Mouse (Mus musculus): ENCODE data around the gene Carmil2. TPM values are rescaled to one million over a fixed set of nuclear protein-coding genes. Genes with fewer than 3 reads are reported as not detected.

The Carmil2 gene
- polyA plus RNA-seq (2016; fragmentation: Nextera tagmentation; extraction: Ambion mirVana), result 0.71 and 1.1 TPM in 2 replicates

DNA sequence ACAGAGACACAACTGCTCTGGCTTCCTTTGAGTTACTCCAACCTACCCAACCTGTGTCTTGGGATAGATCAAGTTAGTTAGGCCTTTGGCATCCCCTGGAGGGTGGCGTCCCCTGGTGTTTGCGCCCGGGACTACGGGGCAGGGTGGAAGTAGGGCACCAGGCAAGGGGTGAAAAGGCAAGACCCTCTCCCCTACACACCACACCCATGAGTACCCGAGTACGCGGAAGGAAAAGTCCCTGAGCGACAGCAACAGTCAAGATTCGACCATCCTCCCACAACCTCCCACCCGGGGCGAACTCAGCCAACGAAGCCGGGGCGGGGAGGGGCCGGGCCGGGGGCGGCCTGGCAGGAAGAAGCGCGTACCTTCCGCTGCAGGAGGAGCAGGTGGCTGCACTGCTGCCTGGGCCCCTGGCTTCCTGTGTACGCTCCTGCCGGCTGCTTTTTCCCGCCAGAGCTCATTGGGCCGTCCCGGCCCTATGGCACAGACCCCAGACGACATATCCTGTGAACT, at the start of gene Carmil2:
Gene Carmil2 (plus strand): TSS at position 479 of the 513 bp plus-strand sequence.
- peak within 1 kb of the TSS; percentile 21 for H3K4me3 ChIP-seq
- peaks cover 15% of the 10 kb centered on the region for H3K4me1 ChIP-seq
- H3K36me3 ChIP-seq (replicated peaks), result peaks cover 40% of the 10 kb centered on the region
- H3K9me3 ChIP-seq, result no peaks in the 10 kb centered on the region
- WGBS, result 14% methylated on average over 26 of the region's 26 CpGs
- 0 out of 2 replicates have a peak, but pooled peaks cover 8% of the 10 kb centered on the region for H3K27me3 ChIP-seq (ENCODE audit: poor library complexity, severe bottlenecking)
- DNase-seq (ENCODE audit: extremely low spot score, low spot score), result no peak
- H3K27ac ChIP-seq, result peak within 1 kb of the TSS; percentile 11; the same call in 1 of the 2 replicates

DNA sequence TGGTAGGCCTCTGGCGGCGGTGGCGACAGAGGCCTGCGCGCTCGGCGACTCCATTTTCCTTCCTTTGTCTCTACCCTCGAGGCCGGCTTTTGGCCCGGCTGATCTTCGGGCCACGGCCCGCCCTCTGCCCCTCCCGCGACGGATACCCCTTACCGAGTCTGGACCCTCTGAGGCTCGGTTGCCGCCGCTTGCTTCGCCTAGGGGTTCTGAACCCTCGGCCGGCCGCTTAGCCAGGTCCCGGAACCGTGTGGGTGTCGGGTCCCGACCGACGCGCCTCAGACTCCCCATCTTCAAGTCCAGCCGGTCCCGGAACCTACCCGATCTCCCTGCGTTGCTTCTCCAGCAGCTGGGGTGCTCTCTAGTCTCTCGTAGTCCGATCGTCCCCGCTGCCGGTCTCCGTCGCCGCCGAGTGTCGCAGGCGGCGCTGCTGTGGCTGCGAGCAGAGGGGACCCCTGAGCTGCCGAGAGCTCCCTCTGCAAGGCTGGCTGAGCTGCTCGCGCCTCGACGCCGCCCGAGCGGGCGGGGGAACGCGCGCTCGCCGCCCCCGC, 49.0 kb upstream of the Carmil2 start, which contains the start of gene Agrp:
Gene Agrp (minus strand): TSS at position 431 of the 548 bp plus-strand sequence.
- Histone ChIP-seq H3K27me3 (ENCODE audit: poor library complexity, severe bottlenecking) (no peaks in the 10 kb centered on the region), H3K27ac (peak within 1 kb of the TSS; percentile 100), H3K9me3 (no peaks in the 10 kb centered on the region), H3K4me1 (peaks cover 32% of the 10 kb centered on the region), H3K36me3 (replicated peaks) (peaks cover 16% of the 10 kb centered on the region), H3K4me3 (peak within 1 kb of the TSS; percentile 94)
- no peak for DNase-seq (ENCODE audit: extremely low spot score, low spot score)
- WGBS, result under 1% methylated on average over 63 of the region's 63 CpGs

DNA sequence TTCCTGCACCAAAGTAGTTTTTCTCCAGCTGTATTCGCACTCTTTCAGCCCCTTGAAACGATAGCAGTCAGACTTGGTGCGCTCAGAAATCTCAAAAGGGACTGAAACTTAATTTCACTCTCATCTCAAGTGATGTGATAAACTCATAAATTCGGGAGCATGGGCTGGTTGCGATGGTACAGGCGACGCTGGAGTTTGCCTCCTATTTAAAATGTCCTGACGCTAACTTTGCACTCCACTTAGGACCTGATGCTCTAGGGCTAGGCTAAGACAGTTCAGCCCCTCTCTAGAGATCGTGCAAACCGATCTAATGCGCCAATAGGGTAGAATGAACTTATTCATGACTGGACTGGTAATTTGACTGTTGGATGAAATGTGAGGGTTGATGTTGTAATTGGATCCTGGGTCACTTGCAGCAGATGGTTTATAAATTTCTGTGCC, 48.5 kb upstream of the Carmil2 start:
- Histone ChIP-seq H3K27me3 (ENCODE audit: poor library complexity, severe bottlenecking) (no peaks in the 10 kb centered on the region), H3K36me3 (replicated peaks) (peaks cover 21% of the 10 kb centered on the region), H3K27ac (peak overlapping the region; percentile 100), H3K4me1 (peaks cover 32% of the 10 kb centered on the region), H3K4me3 (peak overlapping the region; percentile 94), H3K9me3 (no peaks in the 10 kb centered on the region)
- no peak for DNase-seq (ENCODE audit: extremely low spot score, low spot score)
- 0% methylated on average over 11 of the region's 11 CpGs for WGBS

DNA sequence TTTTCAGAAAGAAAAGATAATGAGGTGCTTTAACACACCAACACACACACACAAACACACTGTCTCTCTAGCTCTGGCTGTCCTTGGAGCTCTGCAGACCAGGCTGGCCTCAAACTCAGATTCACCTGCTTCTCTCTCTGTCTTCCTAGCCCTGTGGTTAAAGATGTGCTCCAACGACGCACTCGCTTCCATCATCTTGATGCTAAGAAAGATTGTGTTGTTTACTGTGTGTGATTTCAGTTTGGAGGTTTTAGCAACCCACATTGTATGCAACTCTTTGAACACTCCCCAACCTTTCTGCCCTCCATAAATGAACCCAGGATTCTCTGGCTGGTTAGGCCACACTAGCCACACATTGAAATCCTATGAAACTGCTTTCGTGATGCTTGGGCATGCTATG, 47.6 kb upstream of the Carmil2 start:
- WGBS, result 97% methylated on average over 4 of the region's 4 CpGs
- Histone ChIP-seq H3K4me1 (peaks cover 32% of the 10 kb centered on the region), H3K4me3 (peak overlapping the region; percentile 94), H3K36me3 (replicated peaks) (peaks cover 26% of the 10 kb centered on the region), H3K27me3 (ENCODE audit: poor library complexity, severe bottlenecking) (no peaks in the 10 kb centered on the region), H3K9me3 (no peaks in the 10 kb centered on the region), H3K27ac (peak overlapping the region; percentile 100; the same call in 1 of the 2 replicates)
- no peak for DNase-seq (ENCODE audit: extremely low spot score, low spot score)

DNA sequence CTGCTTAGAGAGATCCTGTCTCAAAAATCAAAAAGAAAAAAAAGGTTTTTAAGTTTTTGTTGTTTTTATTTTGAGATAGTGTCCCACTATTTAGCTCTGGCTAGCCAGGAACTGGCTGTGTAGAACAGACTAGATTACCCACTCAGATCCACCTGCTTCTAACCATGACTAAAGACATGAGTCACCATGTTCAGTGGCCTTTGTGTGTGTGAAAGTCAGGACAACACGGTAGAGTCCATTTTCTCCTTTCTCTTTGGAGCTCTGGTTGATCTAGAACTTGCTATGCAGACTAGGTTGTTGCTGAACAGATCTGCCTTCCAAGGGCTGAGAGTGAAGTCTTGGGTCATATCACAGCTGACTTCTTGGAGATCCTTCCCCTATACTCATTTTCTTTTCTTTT, 46.2 kb upstream of the Carmil2 start:
- 88% methylated on average over 1 of the region's 1 CpGs for WGBS
- Histone ChIP-seq H3K36me3 (replicated peaks) (peaks cover 39% of the 10 kb centered on the region), H3K4me3 (no peak overlapping the region), H3K4me1 (peaks cover 29% of the 10 kb centered on the region), H3K27ac (no peak overlapping the region), H3K27me3 (ENCODE audit: poor library complexity, severe bottlenecking) (no peaks in the 10 kb centered on the region), H3K9me3 (no peaks in the 10 kb centered on the region)
- no peak for DNase-seq (ENCODE audit: extremely low spot score, low spot score)

DNA sequence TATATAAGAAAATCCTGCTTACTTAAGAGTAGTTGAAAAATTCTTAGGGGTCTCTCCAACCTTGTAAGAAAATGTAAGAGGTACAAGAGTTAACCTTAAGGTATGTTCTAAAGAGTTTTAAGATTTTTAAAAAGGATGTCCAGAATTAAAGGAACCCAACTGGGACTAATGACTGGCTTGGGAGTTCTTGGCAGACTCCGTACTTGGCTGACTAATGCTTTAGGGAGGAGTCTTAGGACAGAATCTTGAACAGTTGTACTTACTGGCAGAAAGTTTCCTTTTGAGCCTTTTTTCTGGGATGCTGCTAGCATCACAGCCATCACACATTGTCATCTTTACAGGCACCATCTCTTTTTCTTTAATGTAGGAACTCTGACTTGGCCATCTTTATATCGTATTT, 45.6 kb upstream of the Carmil2 start:
- 94% methylated on average over 2 of the region's 2 CpGs for WGBS
- DNase-seq (ENCODE audit: extremely low spot score, low spot score), result no peak
- Histone ChIP-seq H3K9me3 (no peaks in the 10 kb centered on the region), H3K27ac (no peak overlapping the region), H3K27me3 (ENCODE audit: poor library complexity, severe bottlenecking) (no peaks in the 10 kb centered on the region), H3K4me3 (no peak overlapping the region), H3K36me3 (replicated peaks) (peaks cover 46% of the 10 kb centered on the region), H3K4me1 (peaks cover 22% of the 10 kb centered on the region)

DNA sequence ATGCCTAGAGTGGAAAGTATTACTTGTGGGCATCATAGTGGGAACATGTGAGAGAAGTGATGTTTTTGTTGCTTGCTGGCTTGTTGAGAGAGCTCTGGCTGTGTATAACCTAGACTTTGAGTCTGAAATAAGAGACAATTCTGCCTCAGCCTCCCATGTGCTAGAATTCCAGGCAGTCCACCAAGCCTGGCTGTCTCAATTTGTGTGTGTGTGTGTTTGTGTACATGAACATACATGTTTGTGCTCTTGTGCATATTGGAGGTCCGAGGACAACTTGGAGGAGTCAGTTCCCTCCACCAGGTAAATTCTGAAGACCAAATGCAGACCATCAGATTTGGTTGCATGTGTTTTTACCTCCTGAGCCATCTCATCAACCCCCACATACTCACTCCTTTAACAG, 40.9 kb upstream of the Carmil2 start:
- Histone ChIP-seq H3K9me3 (no peaks in the 10 kb centered on the region), H3K27me3 (ENCODE audit: poor library complexity, severe bottlenecking) (no peaks in the 10 kb centered on the region), H3K4me1 (no peaks in the 10 kb centered on the region), H3K36me3 (replicated peaks) (peaks cover 78% of the 10 kb centered on the region), H3K4me3 (no peak overlapping the region), H3K27ac (no peak overlapping the region)
- no peak for DNase-seq (ENCODE audit: extremely low spot score, low spot score)
- 97% methylated on average over 1 of the region's 1 CpGs for WGBS

DNA sequence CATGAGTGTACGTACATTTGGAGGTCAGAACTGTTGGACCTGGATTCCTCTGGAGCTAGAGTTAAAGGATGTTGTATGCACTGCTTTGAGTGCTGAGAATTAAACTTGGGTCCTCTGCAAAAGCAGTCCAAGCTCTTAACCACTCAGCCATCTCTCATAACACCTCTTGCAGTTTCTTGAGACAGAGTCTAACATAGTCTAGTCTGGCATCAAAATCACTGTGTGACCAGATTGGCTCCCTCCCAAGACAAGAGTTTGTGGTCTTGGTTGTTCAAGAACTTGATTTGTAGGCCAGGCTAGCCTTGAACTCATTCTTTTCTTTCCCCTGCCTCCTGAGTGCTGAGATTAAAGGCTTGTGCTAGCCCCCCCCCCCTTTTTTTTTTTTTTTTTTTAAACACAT, 37.1 kb upstream of the Carmil2 start:
- WGBS, result 96% methylated on average over 1 of the region's 1 CpGs
- Histone ChIP-seq H3K36me3 (replicated peaks) (peaks cover 94% of the 10 kb centered on the region), H3K27ac (no peak overlapping the region), H3K4me3 (no peak overlapping the region), H3K27me3 (ENCODE audit: poor library complexity, severe bottlenecking) (no peaks in the 10 kb centered on the region), H3K4me1 (no peaks in the 10 kb centered on the region), H3K9me3 (no peaks in the 10 kb centered on the region)
- no peak for DNase-seq (ENCODE audit: extremely low spot score, low spot score)

DNA sequence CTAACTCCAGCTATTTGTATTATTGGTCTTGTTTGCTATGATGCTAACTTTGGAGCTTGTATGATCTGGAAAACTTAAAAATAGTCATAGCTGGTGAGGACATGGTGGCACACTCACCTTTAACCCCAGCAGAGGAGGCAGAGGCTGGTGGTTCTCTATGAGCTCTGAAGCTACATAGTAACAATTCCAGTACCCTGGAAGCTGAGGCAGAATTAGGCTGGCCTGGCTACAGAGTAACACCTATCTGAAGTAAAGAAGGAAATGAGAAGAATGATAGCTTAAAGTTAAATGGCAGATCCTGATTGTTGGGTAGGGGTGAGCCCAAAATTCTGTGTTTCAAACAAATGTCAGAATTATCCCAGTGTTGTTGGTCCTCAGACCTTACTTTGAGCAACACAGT, 28.4 kb upstream of the Carmil2 start:
- DNase-seq (ENCODE audit: extremely low spot score, low spot score), result no peak
- Histone ChIP-seq H3K27ac (no peak overlapping the region), H3K36me3 (replicated peaks) (peaks cover 70% of the 10 kb centered on the region), H3K27me3 (ENCODE audit: poor library complexity, severe bottlenecking) (no peaks in the 10 kb centered on the region), H3K4me3 (no peak overlapping the region), H3K9me3 (no peaks in the 10 kb centered on the region), H3K4me1 (no peaks in the 10 kb centered on the region)

DNA sequence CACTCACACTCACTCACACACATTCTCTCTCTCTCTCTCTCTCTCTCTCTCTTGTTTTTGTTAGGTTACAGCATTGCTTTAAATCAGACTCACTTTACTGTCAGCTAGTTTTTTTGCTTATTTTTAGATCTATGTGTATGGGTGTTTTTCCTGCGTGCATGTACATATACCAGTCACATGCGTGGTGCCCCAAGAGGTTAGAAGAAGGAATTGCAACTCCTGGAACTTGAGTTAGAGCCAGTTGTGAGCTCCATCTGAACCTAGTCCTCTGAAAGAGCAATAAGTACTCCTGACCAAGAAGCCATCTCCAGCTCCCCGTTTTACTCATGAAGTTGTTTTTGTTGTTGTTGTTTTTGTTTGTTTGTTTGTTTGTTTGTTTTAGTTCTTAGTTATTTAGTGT, 24.9 kb upstream of the Carmil2 start:
- H3K27ac ChIP-seq, result no peak overlapping the region
- peaks cover 70% of the 10 kb centered on the region for H3K36me3 ChIP-seq (replicated peaks)
- no peaks in the 10 kb centered on the region for H3K27me3 ChIP-seq (ENCODE audit: poor library complexity, severe bottlenecking)
- no peak overlapping the region for H3K4me3 ChIP-seq
- no peak for DNase-seq (ENCODE audit: extremely low spot score, low spot score)
- H3K9me3 ChIP-seq, result no peaks in the 10 kb centered on the region
- 76% methylated on average over 3 of the region's 3 CpGs for WGBS
- H3K4me1 ChIP-seq, result no peaks in the 10 kb centered on the region

DNA sequence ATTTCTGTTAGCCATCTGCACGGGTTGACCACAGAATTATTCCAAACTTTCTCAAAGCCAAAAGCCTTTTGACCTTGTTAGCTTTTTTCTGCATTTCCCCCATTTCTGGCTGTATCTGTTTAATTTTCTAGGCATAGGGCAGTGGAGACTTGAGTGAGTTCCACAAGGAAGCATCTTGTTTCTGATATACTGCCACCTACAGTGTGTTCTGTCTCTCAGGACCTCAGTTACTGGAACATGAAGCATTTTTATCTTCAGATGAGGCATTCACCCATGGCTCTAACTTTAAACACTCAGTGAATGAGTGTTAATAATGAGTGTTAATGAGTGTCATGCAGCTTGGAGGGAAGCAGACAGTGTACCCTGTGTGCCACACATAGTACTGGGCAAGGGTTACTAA, 8.2 kb upstream of the Carmil2 start:
- Histone ChIP-seq H3K9me3 (no peaks in the 10 kb centered on the region), H3K36me3 (replicated peaks) (peaks cover 99% of the 10 kb centered on the region), H3K4me3 (no peak overlapping the region), H3K27me3 (ENCODE audit: poor library complexity, severe bottlenecking) (no peaks in the 10 kb centered on the region), H3K4me1 (no peaks in the 10 kb centered on the region), H3K27ac (no peak overlapping the region)
- DNase-seq (ENCODE audit: extremely low spot score, low spot score), result no peak
- 98% methylated on average over 1 of the region's 1 CpGs for WGBS

DNA sequence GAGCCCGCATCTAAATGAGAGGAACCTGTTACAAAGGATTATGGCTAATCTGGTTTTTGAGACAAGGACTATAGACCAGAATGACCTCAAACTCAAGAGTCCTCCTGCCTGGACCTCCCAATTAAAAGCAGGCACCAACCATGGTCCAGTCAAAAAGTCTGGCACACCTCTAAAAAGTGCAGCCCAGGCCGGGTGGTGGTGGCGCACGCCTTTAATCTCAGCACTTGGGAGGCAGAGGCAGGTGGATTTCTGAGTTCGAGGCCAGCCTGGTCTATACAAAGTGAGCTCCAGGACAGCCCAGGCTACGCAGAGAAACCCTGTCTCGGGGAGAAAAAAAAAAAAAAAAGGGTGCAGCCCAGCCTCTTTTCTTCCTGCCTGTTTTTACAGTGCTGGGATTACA, 749 bp upstream of the Carmil2 start:
- H3K9me3 ChIP-seq, result no peaks in the 10 kb centered on the region
- peaks cover 15% of the 10 kb centered on the region for H3K4me1 ChIP-seq
- H3K36me3 ChIP-seq (replicated peaks), result peaks cover 46% of the 10 kb centered on the region
- 0 out of 2 replicates have a peak, but pooled peaks cover 8% of the 10 kb centered on the region for H3K27me3 ChIP-seq (ENCODE audit: poor library complexity, severe bottlenecking)
- no peak overlapping the region for H3K27ac ChIP-seq
- H3K4me3 ChIP-seq, result no peak overlapping the region
- DNase-seq (ENCODE audit: extremely low spot score, low spot score), result no peak
- WGBS, result 87% methylated on average over 7 of the region's 7 CpGs

DNA sequence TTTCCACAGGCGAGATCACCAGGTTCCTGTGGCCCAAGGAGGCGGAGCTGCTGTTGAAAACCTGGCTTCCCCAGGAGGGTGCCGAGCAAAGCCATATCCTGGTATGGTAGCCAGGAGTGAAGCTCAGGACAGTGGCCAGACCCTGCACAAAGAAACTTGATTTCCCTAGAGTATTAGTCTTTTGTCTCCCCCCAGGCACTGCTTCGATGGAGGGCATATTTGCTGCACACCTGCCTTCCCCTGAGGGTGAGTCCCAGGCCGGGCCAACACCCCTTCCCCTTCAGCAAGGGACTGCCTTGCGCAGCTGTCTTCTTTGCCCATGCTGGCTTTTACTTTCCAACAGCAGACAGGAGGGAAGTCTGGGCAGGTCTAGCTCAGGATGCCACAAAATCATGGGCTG, 477 bp downstream of the Carmil2 start:
- Histone ChIP-seq H3K9me3 (no peaks in the 10 kb centered on the region), H3K27ac (no peak overlapping the region), H3K4me3 (no peak overlapping the region), H3K4me1 (peaks cover 15% of the 10 kb centered on the region), H3K27me3 (ENCODE audit: poor library complexity, severe bottlenecking) (0 out of 2 replicates have a peak, but pooled peaks cover 8% of the 10 kb centered on the region), H3K36me3 (replicated peaks) (peaks cover 33% of the 10 kb centered on the region)
- 74% methylated on average over 6 of the region's 6 CpGs for WGBS
- no peak for DNase-seq (ENCODE audit: extremely low spot score, low spot score)
